Mouse (Mus musculus) heart, adult 8-10 months (tissue): ENCODE results near the gene Mysm1. TPM values are rescaled to one million over a fixed set of nuclear protein-coding genes. Genes with fewer than 3 reads are reported as not detected.

ENCODE experiments used
- DNase-seq: peaks from one replicate; pipeline ENCODE4 v3.0.0; 2022; ENCODE audit warnings: low spot score
- total RNA-seq, 4 experiments: library from RNA; stranded (reverse); gene quantifications; 2 replicates each; pipeline ENCODE4 v1.2.4; 2022

The Mysm1 gene
- total RNA-seq, 4 experiments from 2014 or later: 7.3 to 11.1 (median 9.2) TPM

DNA sequence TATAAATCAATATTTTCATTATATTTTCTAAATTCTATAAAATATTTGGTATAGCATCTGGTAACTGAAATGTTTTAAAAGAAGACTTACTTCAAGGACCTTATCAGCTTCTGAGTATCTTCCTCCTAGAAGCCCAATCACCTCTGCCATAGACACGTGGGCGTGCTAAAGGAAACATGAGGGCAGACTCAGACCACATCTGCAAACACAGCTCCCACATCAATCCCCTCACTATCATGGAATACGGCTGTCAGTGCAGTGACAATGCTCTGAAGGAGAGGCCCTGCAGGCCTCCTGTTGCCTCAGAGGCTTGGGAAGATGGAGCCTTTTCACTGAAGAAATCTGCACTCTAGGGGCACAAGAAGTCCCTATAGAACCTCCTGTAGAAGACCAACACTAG lies 26.1 kb downstream of the Mysm1 start:
- no peak for DNase-seq

DNA sequence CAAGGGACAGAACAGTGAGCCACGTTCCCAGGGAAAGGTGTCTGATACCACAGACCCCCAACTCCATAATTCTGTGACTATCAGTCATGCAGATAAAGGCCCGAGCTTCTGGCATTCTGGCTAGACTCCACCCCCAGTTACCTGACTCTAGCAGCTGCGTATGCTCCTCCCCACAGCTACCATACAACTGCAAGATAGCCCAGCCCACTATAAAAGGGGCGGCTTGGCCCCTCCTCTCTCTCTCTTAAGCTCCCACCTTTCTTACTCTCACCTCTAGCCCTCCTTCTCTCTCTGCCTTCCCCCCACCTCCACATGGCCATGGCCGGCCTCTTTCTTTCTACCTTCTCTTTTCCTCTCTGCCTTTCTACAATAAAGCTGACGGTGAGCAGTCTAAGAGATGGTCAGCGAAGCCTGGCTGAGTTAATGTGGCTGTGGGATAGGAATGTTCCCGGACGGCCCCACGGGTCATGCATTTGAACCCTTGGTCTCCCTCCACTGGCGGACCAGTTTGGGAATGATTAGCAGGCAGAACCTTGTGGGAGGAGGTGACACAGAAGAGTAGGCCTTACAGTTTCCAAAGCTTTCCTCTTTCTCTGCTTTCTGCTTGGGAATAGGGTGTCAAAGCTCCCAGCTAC lies 37.6 kb downstream of the Mysm1 start:
- DNase-seq: no peak

DNA sequence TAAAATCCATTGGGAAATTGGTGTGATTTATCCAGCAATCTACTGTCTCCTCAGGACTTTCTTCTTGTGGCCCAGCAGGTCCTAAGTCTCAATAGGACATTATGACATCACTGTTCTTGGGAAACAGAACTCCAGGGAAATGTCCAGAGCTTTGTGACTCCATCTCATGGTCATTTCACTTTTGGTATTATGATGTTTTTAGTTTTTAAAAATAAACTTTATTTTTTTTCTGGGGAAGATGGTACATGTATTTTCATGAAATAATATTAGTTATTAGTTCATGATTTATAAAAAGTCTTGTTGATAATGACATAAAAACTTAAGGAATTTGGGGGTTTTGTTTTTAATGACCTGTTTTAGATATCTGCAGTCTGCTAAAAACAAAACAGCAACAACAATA lies 50.2 kb downstream of the Mysm1 start, which contains the start of gene Eqtn:
TSS of gene Eqtn (minus strand) at position 101 of the 400 bp plus-strand sequence.
- DNase-seq: no peak

DNA sequence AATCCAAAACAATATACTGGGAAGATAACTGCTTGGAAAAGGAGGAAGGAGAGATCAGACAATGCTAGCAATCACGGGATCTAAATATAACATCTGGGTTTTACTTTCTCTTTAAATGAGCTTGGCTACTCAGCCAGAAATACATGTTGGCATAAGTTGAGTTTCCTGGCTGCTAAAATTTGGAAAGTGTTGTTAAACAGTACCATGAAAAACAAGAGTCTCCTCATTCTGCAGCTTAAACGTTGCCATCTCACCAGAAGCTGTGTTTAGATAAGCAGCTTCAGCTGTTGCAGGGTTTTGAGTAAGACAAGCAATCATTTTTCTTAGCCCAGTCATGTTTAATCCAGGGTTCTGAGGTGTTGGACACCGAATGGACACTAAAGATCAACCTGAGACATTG lies 77.1 kb downstream of the Mysm1 start:
- DNase-seq: no peak

DNA sequence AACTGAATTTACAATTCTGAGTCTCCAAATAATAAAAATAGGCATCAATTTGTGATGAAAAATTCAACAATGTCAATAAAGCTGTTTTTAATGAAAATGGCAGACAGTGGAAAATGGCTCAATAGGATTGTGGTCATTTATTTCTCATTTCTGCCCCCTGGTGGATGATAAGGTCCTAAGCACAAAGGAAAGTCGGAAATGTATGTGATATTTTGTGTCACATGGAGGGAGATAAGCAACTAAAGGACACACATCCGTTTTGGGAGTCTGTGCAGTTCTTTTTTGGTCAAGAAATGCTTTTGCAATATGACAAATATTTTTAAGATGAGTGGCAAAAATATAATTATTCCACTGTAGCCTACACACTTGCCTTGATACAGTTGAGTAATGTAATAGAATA lies 78.2 kb downstream of the Mysm1 start:
- DNase-seq: peak; percentile 42

Other genes starting within 250 kb of the Mysm1 start
- 10 to 100 TPM; 33.1 to 36.1 (median 33.6) TPM for gene Tek, start 239.8 kb downstream of the Mysm1 start, total RNA-seq
- not detected for gene Eqtn, start 50.3 kb downstream of the Mysm1 start, total RNA-seq
- 10 to 100 TPM; 38.5 to 58.4 (median 49.5) TPM for gene Jun, start 73.1 kb upstream of the Mysm1 start, total RNA-seq